Comparison of ENCODE assay signal across 8 mouse cellular contexts in genomic region chr7:143058221-143058697, GRCm38 (mm10). TPM values are rescaled to one million over a fixed set of nuclear protein-coding genes. Genes with fewer than 3 reads are reported as not detected.
DNase-seq lines count a peak whose midpoint lies in the region; ATAC-seq and TF ChIP-seq lines count a peak whose summit lies in the region.

No protein-coding gene starts in this region.

- peak overlapping the region; percentile 99 for H3K27ac ChIP-seq in heart, postnatal 0 days (ENCODE audit: low read depth)
- peak overlapping the region; percentile 82 for H3K27ac ChIP-seq in limb, embryonic 15.5 days

- 7% methylated on average over 5 of the region's 5 CpGs for WGBS in heart, postnatal 0 days
- 66% methylated on average over 5 of the region's 5 CpGs for WGBS in limb, embryonic 15.5 days

- TF ChIP-seq CTCF in heart, postnatal 0 days (IDR thresholded peaks at IDR 0.05; ENCODE audit: low read depth): no peak

- H3K9me3 ChIP-seq in heart, postnatal 0 days (replicated peaks; ENCODE audit: control insufficient read depth, low read length): no peaks in the 10 kb centered on the region
- H3K9me3 ChIP-seq in limb, embryonic 15.5 days: no peaks in the 10 kb centered on the region

- DNase-seq in adrenal gland, postnatal 14 days: peak; percentile 43
- DNase-seq in adrenal gland, adult 18-20 months (ENCODE audit: low spot score in 2 of 2): no peak
- DNase-seq in 416B (ENCODE audit: low read depth) (peak; percentile 69), MN1 (ENCODE audit: low spot score) (no peak)
- DNase-seq in heart, postnatal 0 days (ENCODE audit: low spot score): peak; percentile 74
- DNase-seq in frontal cortex, postnatal 10 days (ENCODE audit: low spot score in 2 of 2): no peak
- DNase-seq in adrenal gland, postnatal 10 days: no peak

- ATAC-seq in heart, postnatal 0 days (ENCODE audit: insufficient read depth, low read depth): peak; percentile 61
- ATAC-seq in limb, embryonic 15.5 days (ENCODE audit: insufficient number of reproducible peaks, low FRiP score, low TSS enrichment, low read depth): no peak

- peak overlapping the region; percentile 97 for H3K4me2 ChIP-seq in heart, postnatal 0 days (ENCODE audit: low read depth, low read length)
- peak overlapping the region; percentile 20; the same call in 1 of the 2 replicates for H3K4me2 ChIP-seq in limb, embryonic 15.5 days

- peak; percentile 60; the same call in 1 of the 2 replicates for TF ChIP-seq EP300 in heart, postnatal 0 days (IDR thresholded peaks at IDR 0.05; ENCODE audit: low read depth)

- H3K4me1 ChIP-seq in heart, postnatal 0 days (ENCODE audit: control insufficient read depth, insufficient read depth): peaks cover 57% of the 10 kb centered on the region
- peaks cover 81% of the 10 kb centered on the region for H3K4me1 ChIP-seq in limb, embryonic 15.5 days

- peaks cover 38% of the 10 kb centered on the region for H3K36me3 ChIP-seq in heart, postnatal 0 days (replicated peaks; ENCODE audit: control insufficient read depth, insufficient read depth, low read length)
- H3K36me3 ChIP-seq in limb, embryonic 15.5 days: peaks cover 47% of the 10 kb centered on the region

- peak overlapping the region; percentile 24 for H3K9ac ChIP-seq in heart, postnatal 0 days (replicated peaks; ENCODE audit: low read depth, low read length)
- H3K9ac ChIP-seq in limb, embryonic 15.5 days: no peak overlapping the region

- H3K4me3 ChIP-seq in heart, postnatal 0 days (ENCODE audit: low read depth, low read length): peak overlapping the region; percentile 12
- no peak overlapping the region for H3K4me3 ChIP-seq in limb, embryonic 15.5 days

- H3K27me3 ChIP-seq in heart, postnatal 0 days (ENCODE audit: control insufficient read depth, insufficient read depth, low read length): no peaks in the 10 kb centered on the region
- H3K27me3 ChIP-seq in limb, embryonic 15.5 days: no peaks in the 10 kb centered on the region

RNA-seq across cellular contexts. Expression of gene Cd81, which starts 5.7 kb away (rescaled TPM):
- 536 and 561 TPM in 2 replicates for total RNA-seq in adrenal gland, postnatal 14 days (2021)
- 100 to 1,000 TPM; 609 to 688 TPM for total RNA-seq in adrenal gland, adult 18-20 months (2021)
- 1,221 and 1,316 TPM in 2 replicates for total RNA-seq in heart, postnatal 0 days (2014; rRNA removed; ENCODE audit: low replicate concordance)
- polyA plus RNA-seq in heart, postnatal 0 days (2015; fragmentation: Nextera tagmentation; extraction: Ambion mirVana): 793 and 811 TPM in 2 replicates
- polyA plus RNA-seq in limb, embryonic 15.5 days (2015; fragmentation: Nextera tagmentation; extraction: Ambion mirVana): 692 and 762 TPM in 2 replicates
- 100 to 1,000 TPM; 499 to 511 TPM for total RNA-seq in adrenal gland, postnatal 10 days (2021)

RNA-seq across cellular contexts. Expression of gene Tssc4, which starts 10.8 kb away (rescaled TPM):
- 32.2 and 33.3 TPM in 2 replicates for total RNA-seq in adrenal gland, postnatal 14 days (2021)
- 10 to 100 TPM; 24.0 to 26.3 TPM for total RNA-seq in adrenal gland, adult 18-20 months (2021)
- total RNA-seq in heart, postnatal 0 days (2014; rRNA removed; ENCODE audit: low replicate concordance): 61.9 and 71.7 TPM in 2 replicates
- polyA plus RNA-seq in heart, postnatal 0 days (2015; fragmentation: Nextera tagmentation; extraction: Ambion mirVana): 33.7 and 34.0 TPM in 2 replicates
- polyA plus RNA-seq in limb, embryonic 15.5 days (2015; fragmentation: Nextera tagmentation; extraction: Ambion mirVana): 97.1 and 98.8 TPM in 2 replicates
- total RNA-seq in adrenal gland, postnatal 10 days (2021): 10 to 100 TPM; 26.9 to 31.2 TPM

RNA-seq across cellular contexts. Expression of gene Trpm5, which starts 36.2 kb away (rescaled TPM):
- 0.59 and 0.68 TPM in 2 replicates for total RNA-seq in adrenal gland, postnatal 14 days (2021)
- under 1 TPM; 0.30 to 0.38 TPM for total RNA-seq in adrenal gland, adult 18-20 months (2021)
- total RNA-seq in heart, postnatal 0 days (2014; rRNA removed; ENCODE audit: low replicate concordance): 0.61 and 2.1 TPM in 2 replicates
- 0.70 and 1.6 TPM in 2 replicates for polyA plus RNA-seq in heart, postnatal 0 days (2015; fragmentation: Nextera tagmentation; extraction: Ambion mirVana)
- polyA plus RNA-seq in limb, embryonic 15.5 days (2015; fragmentation: Nextera tagmentation; extraction: Ambion mirVana): 22.1 and 22.8 TPM in 2 replicates
- total RNA-seq in adrenal gland, postnatal 10 days (2021): 1 to 10 TPM in 1 of 2 experiments, under 1 TPM in 1; 0.99 to 1.0 TPM

RNA-seq across cellular contexts. Expression of gene Kcnq1, which starts 47.9 kb away (rescaled TPM):
- 4.4 and 6.1 TPM in 2 replicates for total RNA-seq in adrenal gland, postnatal 14 days (2021)
- total RNA-seq in adrenal gland, adult 18-20 months (2021): 1 to 10 TPM; 3.2 to 6.0 TPM
- total RNA-seq in heart, postnatal 0 days (2014; rRNA removed; ENCODE audit: low replicate concordance): 73.3 and 75.9 TPM in 2 replicates
- 36.4 and 37.2 TPM in 2 replicates for polyA plus RNA-seq in heart, postnatal 0 days (2015; fragmentation: Nextera tagmentation; extraction: Ambion mirVana)
- polyA plus RNA-seq in limb, embryonic 15.5 days (2015; fragmentation: Nextera tagmentation; extraction: Ambion mirVana): 1.1 and 2.1 TPM in 2 replicates
- total RNA-seq in adrenal gland, postnatal 10 days (2021): 1 to 10 TPM; 4.4 to 5.0 TPM

RNA-seq across cellular contexts. Expression of gene Tspan32, which starts 53.4 kb away (rescaled TPM):
- 2.0 and 8.6 TPM in 2 replicates for total RNA-seq in adrenal gland, postnatal 14 days (2021)
- total RNA-seq in adrenal gland, adult 18-20 months (2021): 1 to 10 TPM in 1 of 2 experiments, under 1 TPM in 1; 0.50 to 1.2 TPM
- total RNA-seq in heart, postnatal 0 days (2014; rRNA removed; ENCODE audit: low replicate concordance): 0.46 and 0.50 TPM in 2 replicates
- polyA plus RNA-seq in heart, postnatal 0 days (2015; fragmentation: Nextera tagmentation; extraction: Ambion mirVana): 1.1 and 1.7 TPM in 2 replicates
- polyA plus RNA-seq in limb, embryonic 15.5 days (2015; fragmentation: Nextera tagmentation; extraction: Ambion mirVana): 7.2 and 8.3 TPM in 2 replicates
- total RNA-seq in adrenal gland, postnatal 10 days (2021): 1 to 10 TPM; 2.2 to 3.4 TPM

Comparison
In these comparisons a context has a peak if more than half of its experiments do, and no peak if none do; other contexts are left out.
1. DNase-seq: peak in adrenal gland, postnatal 14 days (single experiment), 416B (single experiment) and heart, postnatal 0 days (single experiment); none in adrenal gland, adult 18-20 months (0 of 2), frontal cortex, postnatal 10 days (0 of 2), MN1 (single experiment) and adrenal gland, postnatal 10 days (single experiment).